Mouse (Mus musculus) mammary gland, adult 2 months (tissue): ENCODE measurements around the gene Pfas. TPM values are rescaled to one million over a fixed set of nuclear protein-coding genes. Genes with fewer than 3 reads are reported as not detected.

Experiments
- polyA plus RNA-seq: library from polyadenylated mRNA; depleted of rRNA; stranded (reverse); fragments of >200 nt; gene quantifications from 2 replicates; pipeline ENCODE4 v1.2.3, GENCODE M21; 2012; ENCODE audit warnings: low replicate concordance; rRNA removed

The Pfas gene
- polyA plus RNA-seq = 11.0 and 12.9 TPM in 2 replicates

DNA sequence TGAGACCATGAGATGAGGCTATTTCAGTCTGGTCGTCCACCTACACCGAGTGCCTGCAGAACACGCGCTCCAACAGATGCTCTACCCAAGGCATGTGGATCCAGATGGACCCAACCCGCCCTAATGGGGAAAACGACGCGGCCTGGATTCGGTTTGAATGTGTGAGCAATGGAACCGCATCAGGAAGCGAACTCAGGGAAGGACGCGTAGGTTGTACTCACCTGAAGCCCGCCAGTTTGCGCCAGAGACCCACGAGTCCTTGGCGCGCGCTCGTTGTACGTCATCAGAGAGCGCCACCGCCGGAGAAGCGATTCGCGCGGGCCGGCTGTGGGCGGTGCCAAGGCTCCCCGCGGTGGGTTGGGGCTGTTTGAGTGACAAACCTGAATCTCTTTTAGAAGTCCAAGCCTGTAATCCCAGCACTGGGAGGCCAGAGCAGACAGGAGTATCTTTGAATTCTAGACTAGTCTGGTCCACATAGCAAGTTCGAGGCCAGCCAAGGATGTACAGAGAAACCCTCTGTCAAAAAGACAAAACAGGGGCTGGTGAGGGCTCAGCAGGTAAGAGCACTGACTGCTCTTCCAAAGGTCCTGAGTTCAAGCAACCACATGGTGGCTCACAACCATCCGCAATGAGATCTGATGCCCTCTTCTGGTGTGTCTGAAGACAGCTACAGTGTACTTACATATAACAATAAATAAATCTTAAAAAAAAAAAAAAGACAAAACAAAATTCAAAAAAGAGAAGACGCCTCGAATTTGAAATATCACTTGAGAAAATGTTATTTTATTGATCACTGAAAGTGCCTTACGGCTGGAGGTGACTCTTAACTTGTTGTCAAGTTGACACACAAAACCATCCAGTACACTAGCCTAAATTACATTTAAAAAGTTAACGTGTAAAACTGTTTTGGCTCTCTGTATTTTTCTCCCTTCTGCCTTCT is at the start of gene Pfas:
Gene Pfas (minus strand): TSS at position 279 of the 940 bp plus-strand sequence.

DNA sequence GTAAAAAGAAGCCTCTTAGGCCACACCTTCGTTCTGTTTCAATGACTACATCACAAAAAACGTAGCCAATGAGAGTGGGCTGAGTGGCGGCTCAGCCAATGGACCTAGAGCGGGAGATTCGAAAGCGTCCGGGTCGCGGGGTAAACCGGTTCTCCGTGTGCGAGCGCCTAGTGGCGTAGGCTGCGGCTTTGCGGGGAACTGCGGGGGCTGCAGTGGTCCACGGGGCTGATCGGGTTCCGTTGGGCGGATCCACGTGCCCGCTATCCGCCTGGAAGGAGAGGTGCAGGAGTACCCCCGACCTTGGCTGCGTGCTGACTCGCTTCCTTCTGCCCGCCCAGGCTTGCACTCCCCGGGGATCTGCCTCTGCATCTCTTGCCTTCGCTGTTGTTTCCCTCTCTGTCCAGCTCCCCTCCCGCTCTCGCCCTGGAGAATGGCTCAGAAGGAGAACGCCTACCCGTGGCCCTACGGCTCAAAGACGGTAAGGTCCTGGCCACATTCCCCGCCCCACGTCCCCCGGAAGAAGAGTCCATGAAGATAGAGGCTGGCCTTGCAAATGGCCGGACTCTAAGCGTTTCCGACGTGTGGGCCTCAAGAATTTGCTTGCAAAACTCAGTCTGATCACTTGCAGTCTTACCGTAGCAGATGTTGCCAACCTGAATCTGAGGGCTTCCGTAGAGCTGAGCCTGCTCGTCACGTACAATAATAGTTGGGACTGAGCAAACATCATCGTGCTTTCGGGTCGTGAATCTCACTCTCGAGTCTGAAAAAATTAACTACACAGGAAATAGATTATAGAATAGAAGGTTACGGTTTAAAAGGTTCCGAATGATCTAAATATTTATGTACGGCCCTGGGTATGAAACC is 37.5 kb upstream of the Pfas start, which contains the start of gene Aurkb:
Gene Aurkb (plus strand): TSS at position 117 of the 864 bp plus-strand sequence.

DNA sequence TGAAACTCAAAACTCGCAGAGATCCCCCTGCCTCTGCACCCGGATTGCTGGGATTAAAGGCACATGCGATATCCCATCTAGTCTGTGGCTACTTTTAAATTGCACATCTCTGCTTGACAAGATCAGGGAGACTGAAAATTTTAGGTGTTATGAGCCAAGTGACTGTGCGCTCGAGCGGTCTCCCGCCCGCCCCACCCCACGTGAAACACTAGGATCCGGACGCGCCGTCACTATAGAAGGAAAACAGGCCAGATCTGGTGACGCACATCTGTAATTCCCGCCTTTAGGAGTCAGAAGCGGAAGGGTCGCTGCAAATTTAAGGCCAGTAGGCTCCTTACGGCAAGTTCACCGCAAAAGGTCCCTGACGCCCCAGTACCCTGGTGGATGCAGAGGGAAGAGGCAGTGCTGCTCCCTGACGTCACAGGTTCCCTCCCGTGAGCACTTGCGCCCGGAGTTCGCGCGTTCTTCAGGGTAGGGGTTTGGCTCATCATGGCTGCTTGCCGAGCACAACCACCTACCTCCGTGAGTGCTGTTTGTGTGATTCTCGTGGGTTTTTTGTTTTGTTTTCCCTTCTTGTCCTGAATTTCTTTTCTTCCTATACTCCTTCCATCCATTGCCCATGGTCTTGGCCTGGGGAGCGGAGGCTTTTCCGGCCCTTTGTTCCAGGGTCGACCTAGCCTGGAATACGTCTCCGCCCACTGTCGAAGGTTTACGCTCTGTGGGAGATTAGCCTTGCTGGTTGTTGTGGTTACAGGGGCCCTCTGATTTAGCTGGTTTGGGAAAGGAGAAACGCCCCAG is 7.6 kb upstream of the Pfas start, which contains the start of gene Ctc1:
Gene Ctc1 (plus strand): TSS at position 268 of the 798 bp plus-strand sequence.

DNA sequence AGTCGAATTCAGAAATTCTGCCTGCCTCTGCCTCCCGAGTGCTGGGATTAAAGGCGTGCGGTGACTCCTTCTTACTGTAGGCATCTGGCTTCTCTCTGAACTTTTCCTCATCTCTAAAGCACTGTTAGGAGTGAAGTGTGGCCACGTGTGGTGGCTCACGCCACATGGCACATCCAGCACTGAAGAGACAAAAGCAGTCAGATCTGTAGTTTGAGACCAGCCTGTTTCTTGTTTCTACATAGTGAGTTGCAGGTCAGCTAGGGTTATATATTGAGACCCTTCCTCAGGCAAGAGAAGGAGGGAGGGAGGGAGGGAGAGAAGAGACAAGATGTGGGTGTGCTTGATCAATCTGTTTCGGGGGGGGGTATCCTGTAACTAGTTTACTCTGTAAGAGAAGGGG is 33.2 kb downstream of the Pfas start, which contains the start of gene Rangrf:
Gene Rangrf (minus strand): TSS at position 101 of the 400 bp plus-strand sequence.

DNA sequence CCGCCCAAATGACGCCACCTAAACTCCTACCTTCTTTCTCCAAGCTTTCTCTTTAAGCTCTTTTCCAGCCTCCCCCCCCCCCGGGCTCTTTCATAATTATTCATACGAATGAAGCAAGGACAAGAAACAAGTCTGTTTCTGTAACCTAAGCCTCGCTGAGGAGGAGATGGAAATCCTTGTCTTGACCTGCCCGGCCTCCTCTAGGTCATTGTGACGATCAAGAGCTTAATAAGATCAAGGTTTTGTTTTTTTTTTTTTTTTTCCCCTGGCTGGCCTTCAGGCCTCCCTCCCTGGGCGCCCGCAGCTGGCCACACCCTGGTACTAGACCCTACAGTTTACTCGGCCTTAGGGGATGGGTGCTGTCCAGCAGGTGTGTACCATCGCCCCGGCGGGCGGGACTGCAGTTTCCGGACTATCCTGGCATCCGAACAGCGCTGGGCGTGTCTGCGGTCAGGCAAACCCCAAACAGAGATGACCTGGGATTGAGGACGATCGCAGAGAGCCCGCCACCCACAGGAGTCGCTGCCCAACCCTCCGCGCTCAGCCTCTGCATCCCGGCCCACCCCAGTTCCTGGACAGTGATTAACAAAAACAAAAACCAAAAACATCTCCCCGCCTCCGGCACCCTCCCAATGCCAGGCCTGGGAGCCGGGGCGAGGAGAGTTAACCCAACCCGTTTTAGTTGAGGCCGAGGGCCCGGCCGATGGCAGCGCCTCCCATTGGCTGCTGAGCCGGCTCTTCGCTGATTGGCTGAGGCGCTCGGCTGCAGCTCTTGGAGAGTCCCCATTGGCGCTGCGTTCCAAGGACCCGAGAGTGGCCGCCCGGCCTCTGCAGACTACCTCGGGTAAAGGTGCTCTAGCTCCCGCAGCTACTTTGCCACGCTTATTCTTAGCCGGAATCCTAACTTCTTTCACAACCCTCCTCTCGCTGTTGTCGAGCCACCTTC is 40.6 kb downstream of the Pfas start, which contains the start of gene Slc25a35:
Gene Slc25a35 (plus strand): TSS at position 795 of the 946 bp plus-strand sequence.

DNA sequence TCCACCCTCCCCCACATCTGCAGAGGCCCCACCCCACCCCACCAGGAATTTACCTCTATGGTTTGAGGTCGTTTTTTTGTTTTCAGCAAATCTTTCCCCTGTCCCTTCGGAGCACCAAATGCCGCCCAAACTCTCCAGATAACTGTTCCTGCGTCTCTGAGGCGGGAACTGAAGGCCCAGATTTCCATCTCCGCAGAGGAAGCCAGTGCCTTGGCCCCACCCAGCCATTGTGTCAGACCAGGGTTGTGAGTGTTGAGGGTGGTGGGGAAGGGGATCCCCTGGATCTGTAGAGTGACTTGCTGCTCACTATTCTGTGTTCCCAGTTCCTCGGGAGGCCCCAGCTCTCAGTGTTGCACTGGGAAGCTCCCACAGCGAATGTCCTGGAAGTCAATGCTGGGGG is 51.0 kb downstream of the Pfas start, which contains the start of gene Arhgef15:
Gene Arhgef15 (minus strand): TSS at position 173 of the 400 bp plus-strand sequence.

Other genes starting within 250 kb of the Pfas start
- 84.5 and 87.3 TPM in 2 replicates for gene Ndel1, start 136.6 kb downstream of the Pfas start, polyA plus RNA-seq
- gene Rnf222, start 119.9 kb downstream of the Pfas start, polyA plus RNA-seq = 0.19 TPM in 1 of 2 replicates, not detected in the other
- gene Rpl26, start 106.9 kb downstream of the Pfas start, polyA plus RNA-seq = 637 and 1,128 TPM in 2 replicates
- not detected in 2 replicates for gene Odf4, start 81.4 kb downstream of the Pfas start, polyA plus RNA-seq
- gene Arhgef15, start 51.0 kb downstream of the Pfas start, polyA plus RNA-seq = 70.7 and 114 TPM in 2 replicates
- 107 and 135 TPM in 2 replicates for gene Slc25a35, start 40.3 kb downstream of the Pfas start, polyA plus RNA-seq
- 17.1 and 49.9 TPM in 2 replicates for gene Rangrf, start 33.3 kb downstream of the Pfas start, polyA plus RNA-seq
- gene Ctc1, start 7.5 kb upstream of the Pfas start, polyA plus RNA-seq = 36.3 and 36.6 TPM in 2 replicates
- gene Aurkb, start 37.2 kb upstream of the Pfas start, polyA plus RNA-seq = 5.5 and 18.1 TPM in 2 replicates
- 14.9 and 32.7 TPM in 2 replicates for gene Borcs6, start 51.3 kb upstream of the Pfas start, polyA plus RNA-seq
- gene Tmem107, start 62.3 kb upstream of the Pfas start, polyA plus RNA-seq = 24.3 and 24.6 TPM in 2 replicates
- gene Vamp2, start 80.0 kb upstream of the Pfas start, polyA plus RNA-seq = 115 and 123 TPM in 2 replicates
- gene Per1, start 86.8 kb upstream of the Pfas start, polyA plus RNA-seq = 30.1 and 37.1 TPM in 2 replicates
- 0.29 and 1.0 TPM in 2 replicates for gene Hes7, start 111.9 kb upstream of the Pfas start, polyA plus RNA-seq
- gene 9130213A22Rik, start 114.1 kb upstream of the Pfas start, polyA plus RNA-seq = 1.1 and 1.8 TPM in 2 replicates
- gene Aloxe3, start 117.4 kb upstream of the Pfas start, polyA plus RNA-seq = 1.8 and 2.6 TPM in 2 replicates
- gene Alox12b, start 148.5 kb upstream of the Pfas start, polyA plus RNA-seq = 0.05 and 1.6 TPM in 2 replicates
- gene Alox8, start 189.4 kb upstream of the Pfas start, polyA plus RNA-seq = 0.08 TPM in 1 of 2 replicates, not detected in the other
- 0.14 and 0.24 TPM in 2 replicates for gene Gucy2e, start 228.6 kb upstream of the Pfas start, polyA plus RNA-seq